Mouse (Mus musculus): ENCODE measurements at regions not wholly inside any gene's neighbourhood (a gene's known extent, or its start where the extent isn't known, plus 50 kb on each side); places are given as distances from the start of the nearest gene placed in this dataset.

DNA sequence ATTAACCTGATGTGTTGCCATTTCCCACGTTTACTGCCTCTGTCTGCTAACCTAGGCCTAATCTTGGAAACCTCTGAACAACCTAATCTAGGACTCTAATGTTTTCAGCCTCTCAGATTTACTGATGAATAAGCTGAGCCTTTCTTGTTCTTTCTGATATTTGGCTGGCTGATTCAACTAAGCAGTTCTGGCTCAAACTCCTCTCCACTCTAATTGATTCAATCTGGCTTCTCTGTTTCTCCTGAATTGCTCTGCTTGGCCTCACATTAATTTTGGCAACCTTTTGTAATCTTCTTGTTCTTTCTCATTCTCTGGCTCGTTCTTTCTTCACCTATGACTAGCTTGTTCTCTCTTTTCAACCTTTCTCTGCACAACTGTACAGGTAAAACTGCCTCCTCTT is 1561.2 kb upstream of the Zeb2 start:
- no peak for ATAC-seq
- TF ChIP-seq CTCF (IDR thresholded peaks at IDR 0.05; ENCODE audit: low read depth) = no peak
- Histone ChIP-seq H3K36me3 (ENCODE audit: control insufficient read depth, insufficient read depth) (no peaks in the 10 kb centered on the region), H3K4me2 (replicated peaks; ENCODE audit: low read depth) (no peak overlapping the region), H3K4me3 (ENCODE audit: low read depth, low read length) (no peak overlapping the region), H3K27ac (ENCODE audit: low read depth, low read length) (no peak overlapping the region), H3K9me3 (ENCODE audit: control insufficient read depth) (no peaks in the 10 kb centered on the region), H3K4me1 (replicated peaks; ENCODE audit: control insufficient read depth, insufficient read depth, low read length) (no peaks in the 10 kb centered on the region), H3K9ac (ENCODE audit: low read depth, low read length) (no peak overlapping the region), H3K27me3 (replicated peaks; ENCODE audit: control insufficient read depth, insufficient read depth, low read length) (no peaks in the 10 kb centered on the region)
- 53% methylated on average over 2 of the region's 2 CpGs for WGBS

DNA sequence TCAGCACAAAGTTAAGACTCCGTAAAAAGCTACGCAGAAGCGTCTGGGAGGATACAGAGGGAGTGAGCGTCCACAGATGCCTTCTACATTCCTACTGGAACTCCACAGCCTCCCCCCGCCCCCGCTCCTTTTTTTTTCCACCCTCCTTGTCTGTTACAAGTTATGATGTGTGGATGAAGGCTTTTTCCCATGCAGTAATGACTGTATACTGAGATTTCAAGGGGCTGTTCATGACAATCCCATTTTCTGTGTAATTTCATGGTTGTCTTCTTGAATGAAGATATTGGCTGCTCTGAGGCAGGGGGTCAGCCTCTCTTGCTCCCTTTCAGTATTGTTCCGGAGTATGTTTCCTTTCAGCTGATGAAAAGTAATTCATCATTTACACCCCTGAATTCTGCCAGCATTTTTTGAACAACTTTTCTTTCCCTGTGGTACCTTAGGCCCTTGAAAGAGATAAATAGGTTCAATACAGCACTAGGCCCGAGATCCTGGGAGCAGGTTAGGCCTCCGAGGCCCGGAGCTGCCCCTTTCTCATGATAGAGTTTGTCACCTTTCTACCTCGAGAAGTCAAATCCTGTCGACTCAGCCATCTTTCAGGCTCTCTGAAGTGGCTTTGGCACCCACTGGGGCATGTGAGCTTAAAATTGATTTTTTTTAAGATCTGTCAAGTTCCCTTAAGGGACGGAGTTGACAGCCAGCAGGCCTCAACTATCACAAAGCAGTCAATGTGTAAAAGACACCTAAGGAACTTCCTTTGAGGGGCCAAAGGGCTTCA is 1552.5 kb upstream of the Zeb2 start:
- H3K4me1 ChIP-seq (replicated peaks; ENCODE audit: control insufficient read depth, insufficient read depth, low read length) = no peaks in the 10 kb centered on the region
- no peaks in the 10 kb centered on the region for H3K9me3 ChIP-seq (ENCODE audit: control insufficient read depth)
- H3K36me3 ChIP-seq (ENCODE audit: control insufficient read depth, insufficient read depth) = no peaks in the 10 kb centered on the region
- ATAC-seq = no peak
- no peak overlapping the region for H3K27ac ChIP-seq (ENCODE audit: low read depth, low read length)
- no peaks in the 10 kb centered on the region for H3K27me3 ChIP-seq (replicated peaks; ENCODE audit: control insufficient read depth, insufficient read depth, low read length)
- no peak overlapping the region for H3K4me3 ChIP-seq (ENCODE audit: low read depth, low read length)
- WGBS = 83% methylated on average over 13 of the region's 13 CpGs
- H3K9ac ChIP-seq (ENCODE audit: low read depth, low read length) = no peak overlapping the region
- no peak overlapping the region for H3K4me2 ChIP-seq (replicated peaks; ENCODE audit: low read depth)
- TF ChIP-seq CTCF (IDR thresholded peaks at IDR 0.05; ENCODE audit: low read depth) = no peak

DNA sequence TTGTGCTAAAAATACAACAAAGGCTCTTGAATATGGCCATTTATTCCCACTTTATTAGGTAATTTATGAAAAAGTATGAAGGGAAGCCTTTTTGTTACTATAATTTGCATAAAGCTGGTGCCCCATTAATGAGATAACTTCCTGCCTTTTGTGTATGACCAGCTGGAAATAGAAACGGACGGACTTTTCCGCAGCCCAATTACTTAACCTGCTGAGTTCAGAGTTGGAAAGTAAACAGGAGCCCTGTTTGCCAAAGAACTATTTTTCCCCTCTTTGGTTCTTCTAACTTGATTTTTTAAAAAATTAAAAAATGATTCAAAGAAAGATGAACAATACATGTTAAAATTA is 1549.8 kb upstream of the Zeb2 start:
- Histone ChIP-seq H3K36me3 (ENCODE audit: control insufficient read depth, insufficient read depth) (no peaks in the 10 kb centered on the region), H3K9me3 (ENCODE audit: control insufficient read depth) (no peaks in the 10 kb centered on the region), H3K27me3 (replicated peaks; ENCODE audit: control insufficient read depth, insufficient read depth, low read length) (no peaks in the 10 kb centered on the region), H3K4me2 (replicated peaks; ENCODE audit: low read depth) (no peak overlapping the region), H3K27ac (ENCODE audit: low read depth, low read length) (no peak overlapping the region), H3K4me3 (ENCODE audit: low read depth, low read length) (no peak overlapping the region), H3K4me1 (replicated peaks; ENCODE audit: control insufficient read depth, insufficient read depth, low read length) (no peaks in the 10 kb centered on the region), H3K9ac (ENCODE audit: low read depth, low read length) (no peak overlapping the region)
- no peak for ATAC-seq
- 71% methylated on average over 3 of the region's 3 CpGs for WGBS
- no peak for TF ChIP-seq CTCF (IDR thresholded peaks at IDR 0.05; ENCODE audit: low read depth)

DNA sequence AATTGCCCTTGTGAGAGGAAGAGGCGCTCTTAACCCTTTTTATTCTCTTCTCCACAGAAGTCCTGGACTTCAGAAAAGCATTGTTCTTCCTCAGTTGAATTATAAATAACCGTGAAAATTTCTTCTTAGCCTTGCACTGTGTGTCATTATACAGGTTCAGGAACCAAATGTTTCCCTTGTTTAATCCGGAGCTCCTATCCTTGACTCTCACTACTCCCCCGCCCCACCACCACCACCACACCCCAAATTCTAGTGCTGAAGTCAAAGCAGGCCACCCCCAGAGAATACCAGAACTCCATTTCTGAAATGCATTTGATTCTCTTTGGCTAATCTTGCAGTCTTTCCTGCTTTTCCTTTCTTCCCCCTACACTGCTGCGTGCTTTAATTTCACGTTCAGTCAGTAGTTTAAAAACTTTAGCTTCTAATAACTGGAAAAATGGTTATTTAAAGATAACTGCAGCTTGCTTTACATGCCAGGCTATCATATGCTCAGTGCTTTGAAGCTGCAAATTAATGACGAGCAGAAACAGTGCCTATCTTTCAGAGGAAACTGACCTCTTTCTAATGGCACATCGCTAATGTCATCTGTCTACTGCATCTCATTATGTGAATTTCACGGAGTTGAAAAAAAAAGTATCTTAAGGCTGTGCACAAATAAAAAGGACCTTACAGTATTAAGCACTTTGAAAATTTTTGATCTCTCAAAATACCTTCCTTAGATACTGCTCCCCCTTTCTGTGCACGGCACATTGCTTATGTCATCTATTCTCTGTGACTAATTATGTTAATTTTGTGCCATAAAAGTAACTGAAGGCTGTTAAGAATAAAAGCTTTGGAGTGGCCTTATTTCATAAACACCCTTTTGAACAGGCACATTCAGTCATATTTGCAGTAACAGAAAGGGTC is 1549.1 kb upstream of the Zeb2 start:
- no peak for TF ChIP-seq CTCF (IDR thresholded peaks at IDR 0.05; ENCODE audit: low read depth)
- Histone ChIP-seq H3K9ac (ENCODE audit: low read depth, low read length) (no peak overlapping the region), H3K27ac (ENCODE audit: low read depth, low read length) (no peak overlapping the region), H3K4me3 (ENCODE audit: low read depth, low read length) (no peak overlapping the region), H3K4me2 (replicated peaks; ENCODE audit: low read depth) (no peak overlapping the region), H3K9me3 (ENCODE audit: control insufficient read depth) (no peaks in the 10 kb centered on the region), H3K27me3 (replicated peaks; ENCODE audit: control insufficient read depth, insufficient read depth, low read length) (no peaks in the 10 kb centered on the region), H3K4me1 (replicated peaks; ENCODE audit: control insufficient read depth, insufficient read depth, low read length) (no peaks in the 10 kb centered on the region), H3K36me3 (ENCODE audit: control insufficient read depth, insufficient read depth) (no peaks in the 10 kb centered on the region)
- WGBS = 78% methylated on average over 10 of the region's 10 CpGs
- no peak for ATAC-seq

DNA sequence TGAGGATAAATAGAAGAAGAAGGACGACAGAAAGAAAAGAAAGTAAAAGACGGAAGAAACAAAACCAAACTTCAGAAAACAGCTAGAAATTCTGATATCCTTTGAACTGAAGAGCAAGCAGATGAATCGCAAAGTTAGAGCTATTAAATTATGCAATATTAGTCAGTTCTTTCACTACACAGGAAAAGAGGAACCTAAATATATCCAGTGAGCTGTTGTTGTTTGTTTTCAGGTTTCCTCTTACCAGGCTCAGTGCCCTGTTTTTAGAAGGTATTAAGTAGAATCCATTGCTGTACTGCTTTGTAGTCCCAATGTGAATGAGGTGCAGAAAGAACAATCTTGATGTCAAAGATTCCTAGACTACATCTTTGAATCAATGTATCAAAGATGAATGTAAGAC is 1544.7 kb upstream of the Zeb2 start:
- H3K4me1 ChIP-seq (replicated peaks; ENCODE audit: control insufficient read depth, insufficient read depth, low read length) = no peaks in the 10 kb centered on the region
- WGBS = 85% methylated on average over 3 of the region's 3 CpGs
- H3K4me3 ChIP-seq (ENCODE audit: low read depth, low read length) = no peak overlapping the region
- no peak overlapping the region for H3K27ac ChIP-seq (ENCODE audit: low read depth, low read length)
- H3K27me3 ChIP-seq (replicated peaks; ENCODE audit: control insufficient read depth, insufficient read depth, low read length) = no peaks in the 10 kb centered on the region
- no peak overlapping the region for H3K9ac ChIP-seq (ENCODE audit: low read depth, low read length)
- ATAC-seq = no peak
- H3K4me2 ChIP-seq (replicated peaks; ENCODE audit: low read depth) = no peak overlapping the region
- no peaks in the 10 kb centered on the region for H3K9me3 ChIP-seq (ENCODE audit: control insufficient read depth)
- no peaks in the 10 kb centered on the region for H3K36me3 ChIP-seq (ENCODE audit: control insufficient read depth, insufficient read depth)
- no peak for TF ChIP-seq CTCF (IDR thresholded peaks at IDR 0.05; ENCODE audit: low read depth)

DNA sequence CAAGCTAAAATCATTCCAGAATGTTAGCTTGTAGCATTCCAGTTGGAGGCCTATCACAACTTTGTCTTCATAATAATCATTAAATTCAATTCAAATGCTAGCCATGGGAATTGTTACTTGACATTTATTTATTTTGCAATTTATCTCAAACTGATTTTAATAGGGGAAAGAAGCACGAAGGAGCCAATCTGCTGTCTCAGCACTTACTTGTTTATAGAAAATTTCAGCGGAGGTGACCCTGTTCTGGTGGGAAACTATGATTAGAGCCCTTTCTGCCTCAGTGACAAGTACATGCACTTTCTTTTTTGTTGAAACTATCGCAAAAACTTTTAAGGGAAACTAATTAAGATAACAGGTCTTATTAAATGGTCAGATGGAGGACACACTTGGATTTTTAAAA is 1543.4 kb upstream of the Zeb2 start:
- H3K4me3 ChIP-seq (ENCODE audit: low read depth, low read length) = no peak overlapping the region
- ATAC-seq = no peak
- H3K36me3 ChIP-seq (ENCODE audit: control insufficient read depth, insufficient read depth) = no peaks in the 10 kb centered on the region
- 77% methylated on average over 3 of the region's 3 CpGs for WGBS
- H3K27me3 ChIP-seq (replicated peaks; ENCODE audit: control insufficient read depth, insufficient read depth, low read length) = no peaks in the 10 kb centered on the region
- H3K27ac ChIP-seq (ENCODE audit: low read depth, low read length) = no peak overlapping the region
- TF ChIP-seq CTCF (IDR thresholded peaks at IDR 0.05; ENCODE audit: low read depth) = no peak
- H3K9ac ChIP-seq (ENCODE audit: low read depth, low read length) = no peak overlapping the region
- H3K9me3 ChIP-seq (ENCODE audit: control insufficient read depth) = no peaks in the 10 kb centered on the region
- no peaks in the 10 kb centered on the region for H3K4me1 ChIP-seq (replicated peaks; ENCODE audit: control insufficient read depth, insufficient read depth, low read length)
- H3K4me2 ChIP-seq (replicated peaks; ENCODE audit: low read depth) = no peak overlapping the region
